Mouse (Mus musculus): ENCODE measurements at regions not wholly inside any gene's neighbourhood (a gene's known extent, or its start where the extent isn't known, plus 50 kb on each side); places are given as distances from the start of the nearest gene placed in this dataset.
A peak's percentile ranks its signal among the peaks of the same experiment; 100 is the strongest.
"Not testable (repeated sequence)": the region's sequence is repeated elsewhere in the genome, so short reads cannot be mapped to it uniquely, and the experiment has no call there.

DNA sequence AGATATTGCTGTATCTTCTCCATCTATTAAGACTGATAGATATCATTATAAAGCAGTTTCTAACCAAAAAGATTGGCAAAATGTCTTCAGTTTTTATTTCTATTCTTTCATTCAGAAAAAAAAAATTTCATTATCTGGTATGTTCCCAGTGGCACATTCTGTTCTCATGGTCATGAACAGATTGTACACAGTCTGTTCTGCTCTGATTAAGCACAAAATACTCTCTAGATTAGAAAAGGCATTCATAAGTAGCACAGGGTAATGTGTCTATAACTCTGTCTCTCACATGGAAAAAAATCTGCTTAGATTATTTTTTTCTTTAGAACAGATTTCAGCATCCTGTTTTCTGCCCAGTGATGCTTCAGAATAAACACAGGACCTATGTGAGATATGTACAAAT lies 306.3 kb upstream of the Gm21830 start:
- peak; percentile 27 for DNase-seq

DNA sequence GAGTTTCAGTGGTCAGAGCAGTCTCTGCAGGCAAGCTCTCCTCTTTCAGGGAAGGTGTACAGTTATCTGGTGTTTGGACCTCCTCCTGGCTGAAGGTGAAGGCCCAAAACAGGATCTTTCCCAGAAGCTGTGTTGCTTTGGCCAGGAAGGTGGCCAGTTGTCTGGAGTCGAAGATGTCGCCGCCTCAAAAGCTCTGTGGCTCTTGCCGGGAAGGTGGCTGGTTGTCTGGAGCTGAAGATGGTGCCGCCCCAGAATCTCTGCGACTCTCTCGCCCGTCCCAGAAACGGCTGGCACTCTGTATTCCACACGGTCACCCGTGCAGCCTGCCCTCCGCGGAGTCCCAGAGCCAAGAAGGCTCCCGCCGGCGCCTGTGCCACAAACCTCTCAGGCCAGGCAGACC lies 304.7 kb upstream of the Scn7a start:
- not testable (repeated sequence) for DNase-seq

DNA sequence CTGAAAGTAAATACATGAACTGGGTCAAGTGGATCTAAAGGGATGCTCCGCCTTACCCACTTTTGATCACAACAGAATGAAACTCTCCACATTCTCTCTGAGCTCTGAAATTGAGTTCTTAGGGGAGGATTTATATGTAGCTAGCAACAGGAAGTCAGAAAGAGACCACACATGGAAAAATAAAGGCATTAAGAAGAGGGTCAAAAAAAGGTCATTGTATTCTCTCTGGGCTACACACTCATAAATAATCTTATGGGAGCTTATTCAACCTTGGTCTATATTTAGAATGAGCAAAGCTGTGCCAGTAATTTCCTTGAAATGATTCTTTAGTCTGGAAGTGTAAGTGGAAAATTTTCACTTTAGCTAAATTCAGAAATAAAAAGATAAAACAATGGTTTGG lies 284.2 kb upstream of the Scn7a start:
- DNase-seq = no peak
